Mouse (Mus musculus) heart, adult 2 months (tissue): ENCODE measurements around the gene Cdc42ep4. TPM values are rescaled to one million over a fixed set of nuclear protein-coding genes. Genes with fewer than 3 reads are reported as not detected.

Experiments
- DNase-seq, 2 experiments: peaks; one replicate each; pipeline ENCODE4 v3.0.0; 2021
- H3K27ac ChIP-seq: fragments of 200-600 bp; 2 replicates; pipeline ENCODE4 v1.8.1; 2022
- H3K27me3 ChIP-seq: fragments of 200-500 bp; 2 replicates; pipeline ENCODE4 v1.6.1; 2012; ENCODE audit warnings: mild to moderate bottlenecking, low read length, inconsistent platforms, mixed read lengths; ENCODE audit not compliant: control insufficient read depth, insufficient read depth
- H3K36me3 ChIP-seq: fragments of 200-500 bp; 2 replicates; pipeline ENCODE4 v1.6.1; 2012; ENCODE audit warnings: low read length, inconsistent platforms; ENCODE audit not compliant: control insufficient read depth, insufficient read depth
- H3K4me1 ChIP-seq: fragments of 200-500 bp; 2 replicates; pipeline ENCODE4 v1.6.1; 2011; ENCODE audit warnings: low read length; ENCODE audit not compliant: control insufficient read depth, insufficient read depth
- H3K4me3 ChIP-seq: fragments of 200-600 bp; 2 replicates; pipeline ENCODE4 v1.8.1; 2022
- H3K79me2 ChIP-seq: fragments of 200-500 bp; replicated peaks from 2 replicates; pipeline ENCODE4 v1.6.1; 2012; ENCODE audit warnings: mild to moderate bottlenecking, inconsistent platforms, low read length, moderate library complexity, mixed read lengths; ENCODE audit not compliant: control insufficient read depth, insufficient read depth
- H3K9ac ChIP-seq: fragments of 200-500 bp; 2 replicates; pipeline ENCODE4 v1.6.1; 2012; ENCODE audit warnings: low read depth, mild to moderate bottlenecking, control low read depth, inconsistent platforms, low read length, mixed read lengths
- CTCF ChIP-seq: fragments of 200-600 bp; IDR thresholded peaks from 2 replicates; pipeline ENCODE4 v1.8.1; 2022; ENCODE audit warnings: antibody characterized with exemption, mild to moderate bottlenecking, moderate library complexity
- EP300 ChIP-seq: fragments of 200-500 bp; IDR thresholded peaks from 2 replicates; pipeline ENCODE4 v1.6.1; 2011; ENCODE audit warnings: low read depth, low read length, control low read depth; ENCODE audit not compliant: insufficient read depth
- POLR2A ChIP-seq: fragments of 200-500 bp; IDR thresholded peaks from 2 replicates; pipeline ENCODE4 v1.6.1; 2011; ENCODE audit warnings: mild to moderate bottlenecking, low read depth, low read length, control low read depth; ENCODE audit not compliant: insufficient read depth
- WGBS: fragments of 180-500 bp; shearing (Covaris S2); methylation state at CpG from one replicate; pipeline ENCODE4 v1.1.7; 2018; 5-methylcytosine and 5-hydroxymethylcytosine counted together
- intact Hi-C: fragments of 180-260 bp; cut with DNase I; formaldehyde crosslinking; loops from one replicate; pipeline ENCODE4 v1.15.1; 2025
- polyA plus RNA-seq: library from polyadenylated mRNA; depleted of rRNA; stranded (reverse); fragments of >200 nt; gene quantifications from 2 replicates; pipeline ENCODE4 v1.2.3, GENCODE M21; 2012
- total RNA-seq, 2 experiments: library from RNA; stranded (reverse); gene quantifications; 2 replicates each; pipeline ENCODE4 v1.2.3; 2021

Cdc42ep4 gene
- total and polyA plus RNA-seq, 3 experiments = 12.9 to 23.2 (median 20.6) TPM

DNA sequence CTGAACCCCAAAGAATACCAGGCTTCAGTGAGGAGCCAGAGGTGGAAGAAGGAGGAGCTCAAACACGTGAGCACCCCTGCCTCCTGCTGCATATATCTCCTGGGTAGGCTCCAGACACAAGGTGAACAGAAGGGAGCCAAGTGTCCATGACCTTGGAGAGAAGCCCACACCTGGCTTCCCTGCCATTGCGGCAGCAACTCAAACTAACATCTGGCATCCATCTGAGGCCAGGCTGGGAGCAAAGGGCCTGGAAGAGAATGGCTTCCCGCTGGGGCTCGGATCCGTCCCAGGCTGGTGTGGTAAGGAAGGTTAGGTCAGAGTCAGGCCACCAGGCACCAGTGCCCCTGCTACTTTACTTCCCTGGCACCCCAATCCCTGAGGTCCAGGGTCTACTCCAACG lies 23.7 kb downstream of the Cdc42ep4 start:
- intact Hi-C loops = no loop called here

DNA sequence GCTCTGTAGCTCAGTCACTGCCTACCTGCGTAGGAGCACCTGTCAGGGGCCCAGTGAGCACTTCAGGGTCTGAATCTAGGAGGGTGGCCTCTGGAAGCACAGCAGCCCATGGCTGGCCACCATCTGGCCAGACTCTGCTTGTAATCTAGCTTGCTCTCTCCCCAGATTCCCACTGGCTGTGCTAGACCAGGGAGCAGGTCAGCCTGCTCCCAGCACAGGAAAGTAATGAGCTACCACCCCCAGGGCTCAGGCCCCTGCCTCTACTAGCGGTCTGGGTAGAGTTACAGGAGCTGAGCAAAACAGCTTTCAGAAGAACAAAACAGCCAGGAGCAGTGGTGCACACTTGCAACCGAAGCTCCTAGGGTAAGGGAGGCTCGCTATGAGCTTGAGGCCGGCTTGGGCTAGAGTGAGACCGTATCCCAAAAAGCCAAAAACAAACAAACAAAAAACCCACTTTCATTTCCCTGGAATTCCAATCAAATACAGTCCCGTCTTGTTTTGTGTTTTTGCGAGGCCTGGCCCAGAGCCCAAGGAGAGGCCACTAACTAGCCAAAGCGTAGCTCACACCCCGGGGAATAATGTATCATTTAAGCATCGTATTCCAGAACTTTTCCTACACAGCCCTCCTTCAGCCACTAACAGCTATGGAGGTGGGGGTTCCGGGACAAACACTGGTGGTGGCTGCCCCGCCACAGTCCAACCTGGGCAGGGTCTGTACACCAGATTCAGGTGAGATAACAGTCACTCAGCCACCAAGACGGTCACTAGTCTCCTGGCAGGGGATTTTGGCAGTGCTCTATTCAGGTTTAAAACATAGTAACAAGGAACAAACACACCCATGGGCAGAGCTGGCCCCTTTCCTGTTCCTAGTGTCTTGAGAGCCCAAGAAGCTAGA lies 24.4 kb downstream of the Cdc42ep4 start:
- Histone ChIP-seq H3K9ac (no peak overlapping the region), H3K4me3 (no peak overlapping the region), H3K4me1 (peaks cover 24% of the 10 kb centered on the region), H3K36me3 (no peaks in the 10 kb centered on the region), H3K27me3 (no peaks in the 10 kb centered on the region), H3K27ac (peak overlapping the region; percentile 63), H3K79me2 (no peaks in the 10 kb centered on the region; the same call in 1 of the 2 replicates)
- intact Hi-C loops = no loop called here
- DNase-seq = peak in 1 of 2 experiments; percentile 46
- WGBS = 64% methylated on average over 14 of the region's 14 CpGs
- TF ChIP-seq EP300 (no peak), POLR2A (no peak), CTCF (no peak)

More for the DNA sequence above, 23.7 kb downstream of the Cdc42ep4 start:
- Histone ChIP-seq H3K36me3 (no peaks in the 10 kb centered on the region), H3K9ac (no peak overlapping the region), H3K79me2 (no peaks in the 10 kb centered on the region; the same call in 1 of the 2 replicates), H3K4me3 (no peak overlapping the region), H3K4me1 (peaks cover 19% of the 10 kb centered on the region), H3K27me3 (no peaks in the 10 kb centered on the region), H3K27ac (peak overlapping the region; percentile 38; the same call in 1 of the 2 replicates)
- DNase-seq = peak in 1 of 2 experiments; percentile 21
- TF ChIP-seq EP300 (no peak), CTCF (no peak), POLR2A (no peak)
- WGBS = 69% methylated on average over 6 of the region's 6 CpGs

DNA sequence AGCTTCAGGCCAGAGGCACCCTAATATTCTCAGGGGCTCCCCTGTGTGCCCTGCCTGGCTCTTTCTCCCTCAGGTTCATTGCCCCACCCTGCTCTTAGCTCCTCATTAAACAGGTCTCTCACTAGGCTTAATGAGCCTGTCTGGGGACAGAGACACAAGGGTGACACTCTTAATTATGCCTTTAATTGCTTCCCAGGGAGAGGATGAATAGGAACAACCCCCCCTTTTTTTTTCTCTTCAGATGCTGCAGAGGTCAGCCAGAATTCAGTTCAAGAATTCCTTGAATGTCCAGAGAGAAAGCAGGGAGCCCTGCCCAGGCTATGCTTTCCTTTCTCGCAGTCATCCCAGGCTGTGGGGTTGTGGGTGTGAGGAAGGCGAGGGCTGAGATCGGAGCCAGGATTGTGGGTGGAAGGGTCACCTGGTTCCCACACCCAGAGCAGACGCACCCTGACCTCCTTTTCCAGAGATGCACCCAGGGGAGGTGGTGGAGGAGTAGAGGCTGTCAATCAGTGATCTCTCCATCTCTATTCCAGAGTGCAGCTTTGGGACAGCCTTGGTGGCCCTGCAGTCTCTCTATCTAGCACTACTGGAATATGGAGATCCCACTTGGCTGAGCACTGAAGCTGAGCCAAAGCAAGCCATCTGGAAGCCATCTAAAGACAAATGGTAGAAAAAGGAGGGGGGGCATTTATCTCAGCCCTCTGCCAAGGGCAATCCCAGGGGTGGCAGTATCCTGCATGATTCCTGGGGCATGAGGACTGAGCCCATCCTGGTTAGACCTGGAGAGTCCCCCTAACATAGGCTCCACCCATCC lies 26.2 kb downstream of the Cdc42ep4 start:
- H3K27me3 ChIP-seq = no peaks in the 10 kb centered on the region
- no peak overlapping the region for H3K9ac ChIP-seq
- peak; percentile 61 to 76 for DNase-seq
- no peak overlapping the region for H3K4me3 ChIP-seq
- H3K27ac ChIP-seq = peak overlapping the region; percentile 52
- no peaks in the 10 kb centered on the region; the same call in 1 of the 2 replicates for H3K79me2 ChIP-seq
- WGBS = 56% methylated on average over 4 of the region's 4 CpGs
- H3K36me3 ChIP-seq = no peaks in the 10 kb centered on the region
- intact Hi-C loops = no loop called here
- peaks cover 18% of the 10 kb centered on the region for H3K4me1 ChIP-seq
- TF ChIP-seq EP300 = 0 out of 2 replicates have a peak, but pooled peaks have one; percentile 48
- TF ChIP-seq POLR2A = 0 out of 2 replicates have a peak, but pooled peaks have one; percentile 6
- no peak for TF ChIP-seq CTCF

DNA sequence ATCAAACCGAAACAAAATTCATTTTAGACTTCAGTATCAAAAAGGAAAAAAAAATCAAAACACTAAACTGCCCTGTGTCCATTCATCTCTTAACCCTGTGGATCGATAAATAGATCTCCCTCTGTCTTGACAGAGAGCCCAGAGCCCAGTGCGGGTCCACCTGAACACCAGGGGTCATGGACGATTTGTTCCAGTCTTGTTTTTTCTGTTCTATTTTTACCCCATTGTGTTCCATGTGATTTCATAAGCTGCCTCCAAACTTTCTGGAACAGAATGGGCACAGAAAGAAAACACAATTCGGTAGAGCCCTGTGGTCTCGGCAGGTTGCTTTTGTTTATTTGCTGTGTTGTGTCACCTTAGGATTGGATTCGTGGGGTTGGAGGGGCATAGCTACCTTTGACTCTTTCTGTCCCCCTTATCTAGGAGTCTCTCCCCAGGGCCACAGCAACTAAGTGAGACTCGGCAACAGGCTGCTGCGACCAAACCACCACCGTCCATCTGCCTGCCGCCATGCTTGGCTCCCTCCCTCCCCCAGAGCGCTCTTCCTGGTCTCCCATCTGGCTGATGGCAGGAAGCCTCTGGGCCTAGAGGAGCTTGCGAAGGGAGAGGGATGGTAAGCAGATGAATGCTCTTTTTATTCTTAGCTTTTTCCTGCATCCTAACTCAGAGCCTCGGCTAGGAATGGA lies 29.1 kb downstream of the Cdc42ep4 start:
- Histone ChIP-seq H3K9ac (peak overlapping the region; percentile 21; the same call in 1 of the 2 replicates), H3K27ac (peak overlapping the region; percentile 58)

DNA sequence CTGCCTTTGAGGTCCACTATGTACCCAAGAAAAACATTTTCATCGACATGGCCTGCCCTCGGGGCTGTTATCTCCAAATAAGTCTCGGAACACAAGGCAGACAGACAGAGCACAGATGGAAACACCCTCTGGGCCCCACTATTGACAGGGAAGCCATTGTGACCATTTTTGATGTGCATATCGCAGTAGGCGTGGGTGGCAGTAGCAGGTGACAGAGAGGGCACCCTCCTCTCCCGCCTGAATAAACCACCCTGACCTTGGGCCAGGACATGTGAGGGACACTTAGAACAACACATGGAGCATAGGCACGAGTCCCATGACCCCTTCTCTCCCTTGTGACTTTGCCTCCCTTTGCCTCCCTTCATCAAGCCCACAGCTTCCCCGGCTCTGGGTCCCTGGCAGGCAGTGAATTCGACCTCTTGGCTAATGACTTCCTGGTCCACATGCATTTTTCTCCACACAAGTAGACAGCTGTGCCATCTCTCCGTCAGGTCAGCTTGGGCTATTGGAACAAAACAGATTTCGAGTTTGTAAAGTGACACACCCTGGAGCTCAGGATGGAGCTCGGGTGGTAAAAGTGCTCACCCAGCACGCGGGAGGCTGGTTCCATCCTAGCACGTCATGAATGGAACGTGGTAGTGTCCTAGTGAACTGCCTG lies 33.8 kb downstream of the Cdc42ep4 start:
- intact Hi-C loops = no loop called here
- DNase-seq = no peak
- TF ChIP-seq EP300 = no peak
- no peak for TF ChIP-seq POLR2A
- no peak for TF ChIP-seq CTCF
- H3K4me1 ChIP-seq = peaks cover 4% of the 10 kb centered on the region
- no peaks in the 10 kb centered on the region for H3K79me2 ChIP-seq
- no peak overlapping the region for H3K9ac ChIP-seq
- no peaks in the 10 kb centered on the region for H3K36me3 ChIP-seq
- H3K27me3 ChIP-seq = no peaks in the 10 kb centered on the region
- H3K27ac ChIP-seq = no peak overlapping the region
- WGBS = 61% methylated on average over 16 of the region's 16 CpGs
- no peak overlapping the region for H3K4me3 ChIP-seq

More for the DNA sequence above, 29.1 kb downstream of the Cdc42ep4 start:
- DNase-seq = no peak
- Histone ChIP-seq H3K27me3 (no peaks in the 10 kb centered on the region), H3K4me3 (peak overlapping the region; percentile 14; the same call in 1 of the 2 replicates), H3K4me1 (peaks cover 14% of the 10 kb centered on the region), H3K79me2 (no peaks in the 10 kb centered on the region), H3K36me3 (no peaks in the 10 kb centered on the region)
- TF ChIP-seq POLR2A (no peak), CTCF (peak; percentile 19; the same call in 1 of the 2 replicates), EP300 (0 out of 2 replicates have a peak, but pooled peaks have one; percentile 10)
- 35% methylated on average over 14 of the region's 14 CpGs for WGBS
- intact Hi-C loops = no loop called here
